12 mouse cellular contexts compared by ENCODE assay signal in the genomic region with DNA sequence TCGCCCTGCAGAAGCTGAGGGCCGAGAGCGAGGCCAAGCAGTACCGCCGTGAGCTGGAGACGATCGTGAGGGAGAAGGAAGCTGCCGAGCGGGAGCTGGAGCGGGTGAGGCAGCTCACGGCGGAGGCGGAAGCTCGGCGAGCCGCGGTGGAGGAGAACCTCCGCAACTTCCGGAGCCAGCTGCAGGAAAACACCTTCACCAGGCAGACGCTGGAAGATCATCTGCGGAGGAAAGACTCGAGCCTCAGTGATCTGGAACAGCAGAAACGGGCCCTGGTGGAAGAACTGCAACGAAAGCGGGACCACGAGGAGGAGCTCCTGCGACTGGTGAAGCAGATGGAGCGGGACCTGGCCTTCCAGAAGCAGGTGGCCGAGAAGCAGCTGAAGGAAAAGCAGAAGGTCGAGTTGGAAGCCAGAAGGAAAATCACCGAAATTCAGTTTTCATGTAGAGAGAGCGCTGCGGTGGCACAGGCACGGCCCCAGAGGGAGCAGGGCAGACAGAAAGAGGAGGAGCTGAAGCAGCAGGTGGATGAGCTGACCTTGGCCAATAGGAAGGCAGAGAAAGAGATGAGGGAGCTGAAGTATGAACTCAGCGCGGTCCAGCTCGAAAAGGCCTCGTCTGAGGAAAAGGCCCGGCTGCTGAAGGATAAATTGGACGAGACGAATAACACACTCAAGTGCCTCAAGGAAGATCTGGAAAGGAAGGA.
DNase-seq lines count a peak whose midpoint lies in the region; ATAC-seq and TF ChIP-seq lines count a peak whose summit lies in the region.
"Had no signal": no experiment of that assay in that cellular context is flagged by ENCODE, and none has a peak within 500 bp of the region (broad histone marks: within the 10 kb centered on the region; RNA-seq: fewer than 3 reads in every experiment).

No protein-coding gene starts in this region.

- H3K4me2 ChIP-seq in forebrain, embryonic 11.5 days (ENCODE audit: low read depth, low read length, severe bottlenecking) = no peak overlapping the region
- peak overlapping the region; percentile 23 for H3K4me2 ChIP-seq in lung, embryonic 14.5 days
- H3K4me2 ChIP-seq in myocyte (ENCODE audit: low read depth) = no peak overlapping the region
- H3K4me2 ChIP-seq: hindbrain, embryonic 15.5 days; limb, embryonic 12.5 days; midbrain, embryonic 13.5 days; stomach, embryonic 15.5 days had no signal

- H3K4me1 ChIP-seq in forebrain, embryonic 10.5 days = peaks cover 3% of the 10 kb centered on the region; the same call in 1 of the 2 replicates
- no peaks in the 10 kb centered on the region for H3K4me1 ChIP-seq in forebrain, embryonic 11.5 days (replicated peaks; ENCODE audit: control insufficient read depth, insufficient read depth, low read length)
- H3K4me1 ChIP-seq in lung, embryonic 14.5 days (ENCODE audit: insufficient read depth) = no peaks in the 10 kb centered on the region
- H3K4me1 ChIP-seq: limb, embryonic 12.5 days; stomach, embryonic 15.5 days had no signal

- WGBS in forebrain, embryonic 10.5 days = 84% methylated on average over 41 of the region's 41 CpGs
- 90% methylated on average over 41 of the region's 41 CpGs for WGBS in forebrain, embryonic 11.5 days
- WGBS in lung, embryonic 14.5 days = 85% methylated on average over 41 of the region's 41 CpGs

- no peaks in the 10 kb centered on the region for H3K79me2 ChIP-seq in myocyte (ENCODE audit: control insufficient read depth, insufficient read depth)

- peak overlapping the region; percentile 8; the same call in 1 of the 2 replicates for H3K4me3 ChIP-seq in forebrain, embryonic 10.5 days
- no peak overlapping the region for H3K4me3 ChIP-seq in forebrain, embryonic 11.5 days (ENCODE audit: low read depth, low read length)
- H3K4me3 ChIP-seq in lung, embryonic 14.5 days (ENCODE audit: low read depth, low read length) = no peak overlapping the region
- no peak overlapping the region for H3K4me3 ChIP-seq in myocyte
- H3K4me3 ChIP-seq: hindbrain, embryonic 15.5 days; limb, embryonic 12.5 days; midbrain, embryonic 13.5 days; stomach, embryonic 15.5 days had no signal

- TF ChIP-seq CTCF in lung, embryonic 14.5 days (IDR thresholded peaks at IDR 0.05; ENCODE audit: low read depth) = no peak

- H3K27ac ChIP-seq in forebrain, embryonic 10.5 days = 0 out of 2 replicates have a peak overlapping the region, but pooled peaks have one; percentile 30
- H3K27ac ChIP-seq in forebrain, embryonic 11.5 days (ENCODE audit: low read depth, low read length) = no peak overlapping the region
- no peak overlapping the region for H3K27ac ChIP-seq in lung, embryonic 14.5 days (ENCODE audit: low read depth)
- H3K27ac ChIP-seq: hindbrain, embryonic 15.5 days; limb, embryonic 12.5 days; midbrain, embryonic 13.5 days; stomach, embryonic 15.5 days had no signal

- no peaks in the 10 kb centered on the region for H3K27me3 ChIP-seq in forebrain, embryonic 10.5 days (ENCODE audit: poor library complexity, severe bottlenecking)
- no peaks in the 10 kb centered on the region for H3K27me3 ChIP-seq in forebrain, embryonic 11.5 days (ENCODE audit: control insufficient read depth, insufficient read depth, low read length)
- H3K27me3 ChIP-seq in lung, embryonic 14.5 days (ENCODE audit: insufficient read depth, low read length) = no peaks in the 10 kb centered on the region
- H3K27me3 ChIP-seq in myocyte (ENCODE audit: control insufficient read depth, insufficient read depth, insufficient read length) = no peaks in the 10 kb centered on the region
- H3K27me3 ChIP-seq: hindbrain, embryonic 15.5 days; limb, embryonic 12.5 days; midbrain, embryonic 13.5 days; stomach, embryonic 15.5 days had no signal

- no peaks in the 10 kb centered on the region; the same call in 1 of the 2 replicates for H3K9me3 ChIP-seq in forebrain, embryonic 10.5 days
- H3K9me3 ChIP-seq in forebrain, embryonic 11.5 days (ENCODE audit: control insufficient read depth, low read length) = no peaks in the 10 kb centered on the region
- no peaks in the 10 kb centered on the region for H3K9me3 ChIP-seq in lung, embryonic 14.5 days (ENCODE audit: low read depth, low read length)
- H3K9me3 ChIP-seq: hindbrain, embryonic 15.5 days; limb, embryonic 12.5 days; midbrain, embryonic 13.5 days; stomach, embryonic 15.5 days had no signal

- H3ac ChIP-seq in myocyte (ENCODE audit: control insufficient read depth, insufficient read length) = no peak overlapping the region

- peaks cover 74% of the 10 kb centered on the region for H3K36me3 ChIP-seq in forebrain, embryonic 10.5 days (replicated peaks)
- H3K36me3 ChIP-seq in forebrain, embryonic 11.5 days (ENCODE audit: control insufficient read depth, insufficient read depth, low read length) = peaks cover 6% of the 10 kb centered on the region
- peaks cover 3% of the 10 kb centered on the region; the same call in 1 of the 2 replicates for H3K36me3 ChIP-seq in lung, embryonic 14.5 days (ENCODE audit: insufficient read depth)
- H3K36me3 ChIP-seq in myocyte (ENCODE audit: control insufficient read depth, insufficient read depth) = peaks cover 57% of the 10 kb centered on the region

- DNase-seq in forebrain, embryonic 10.5 days (ENCODE audit: extremely low spot score, low spot score) = no peak
- no peak for DNase-seq in forebrain, embryonic 11.5 days (ENCODE audit: low spot score)
- no peak for DNase-seq in lung, embryonic 14.5 days
- DNase-seq in lung, postnatal 4 days = no peak
- DNase-seq in cerebellum, adult 9-11 months = peak; percentile 71
- DNase-seq in gastrocnemius, postnatal 4 days (ENCODE audit: low spot score in 2 of 2) = no peak
- no peak for DNase-seq in urinary bladder, postnatal 36 days (ENCODE audit: low spot score in 2 of 2)

- no peak for TF ChIP-seq POLR2A in myocyte (IDR thresholded peaks at IDR 0.05; ENCODE audit: insufficient read length, low read depth)

- no peak for ATAC-seq in forebrain, embryonic 11.5 days (replicated peaks; ENCODE audit: low FRiP score)
- ATAC-seq in lung, embryonic 14.5 days (ENCODE audit: insufficient read depth) = no peak
- ATAC-seq: midbrain, embryonic 13.5 days had no signal

- no peak overlapping the region for H3K9ac ChIP-seq in forebrain, embryonic 11.5 days (ENCODE audit: low read length)
- no peak overlapping the region for H3K9ac ChIP-seq in lung, embryonic 14.5 days
- H3K9ac ChIP-seq: hindbrain, embryonic 15.5 days; limb, embryonic 12.5 days; midbrain, embryonic 13.5 days; stomach, embryonic 15.5 days had no signal

TF ChIP-seq in myocyte, 11 proteins besides CTCF, POLR2A, EP300 and RAD21:
- TF ChIP-seq MYOG (IDR thresholded peaks at IDR 0.05; ENCODE audit: control insufficient read depth in 1 of 3, insufficient read depth in 1 of 3, insufficient read length in 2 of 3, low read depth in 2 of 3) (no peak), MYOD1 (IDR thresholded peaks at IDR 0.05; ENCODE audit: control insufficient read depth in 1 of 3, insufficient read length in 2 of 3, low read depth in 2 of 3) (no peak), POLR2AphosphoS2 (IDR thresholded peaks at IDR 0.05; ENCODE audit: insufficient read length, low read depth) (peak; percentile 9)
